Mouse (Mus musculus): Measurements from ENCODE around the gene Rbm42. TPM values are rescaled to one million over a fixed set of nuclear protein-coding genes. Genes with fewer than 3 reads are reported as not detected.

The Rbm42 gene
- polyA plus RNA-seq, 1 experiment from 2014 or later: 130 TPM

DNA sequence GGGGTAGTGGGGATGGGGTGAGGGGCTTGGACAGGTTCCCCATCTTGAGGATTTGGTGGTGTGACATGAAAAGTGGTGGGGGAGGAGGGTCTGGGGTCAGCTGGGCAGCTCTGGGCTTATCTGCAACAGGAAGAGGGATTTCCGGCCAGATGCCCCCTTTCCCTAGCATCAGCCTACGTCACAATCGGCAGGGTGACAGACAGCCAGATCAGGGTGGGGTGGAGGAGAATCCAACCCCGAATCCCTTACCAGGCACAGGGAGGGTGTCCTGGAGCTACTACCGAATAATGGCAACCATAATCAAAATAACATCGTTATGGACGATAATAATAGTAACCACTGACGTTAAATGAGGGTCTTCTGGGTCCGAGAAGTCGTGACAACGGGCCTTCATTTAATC lies 13.7 kb downstream of the Rbm42 start:
- peak overlapping the region; percentile 56; the same call in 1 of the 2 replicates for H3K27ac ChIP-seq
- H3K36me3 ChIP-seq: peaks cover 18% of the 10 kb centered on the region
- 18% methylated on average over 11 of the region's 11 CpGs for WGBS
- H3K4me3 ChIP-seq: peak overlapping the region; percentile 53
- H3K9me3 ChIP-seq: no peaks in the 10 kb centered on the region
- peak; percentile 83 for DNase-seq (ENCODE audit: low spot score)
- peaks cover 43% of the 10 kb centered on the region for H3K4me1 ChIP-seq
- peaks cover 52% of the 10 kb centered on the region for H3K27me3 ChIP-seq (ENCODE audit: insufficient read depth, poor library complexity, severe bottlenecking)

DNA sequence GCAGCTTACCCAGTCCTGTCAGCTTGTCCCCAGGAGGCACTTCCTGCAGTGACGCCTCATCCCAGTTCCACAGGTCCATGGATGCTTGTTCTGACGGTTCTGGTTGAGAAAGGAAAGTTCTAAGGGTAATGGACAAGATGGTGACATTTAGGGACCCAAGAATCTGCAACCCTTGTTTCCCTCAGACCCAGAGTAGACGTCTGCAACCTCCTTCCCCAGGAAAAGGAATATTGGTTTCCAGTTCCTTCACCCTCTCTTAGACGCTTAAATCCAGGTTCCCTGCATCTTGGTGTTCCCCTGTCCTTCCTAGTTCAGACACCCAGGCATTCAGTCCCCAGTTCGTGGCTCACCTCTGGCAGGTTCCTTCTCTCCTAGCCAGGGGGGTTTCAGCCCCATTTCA lies 14.4 kb downstream of the Rbm42 start, which contains the start of gene Etv2:
Gene Etv2, minus strand, starts transcription at position 101 of the 400 bp plus-strand sequence.
- no peak for DNase-seq (ENCODE audit: low spot score)
- H3K27ac ChIP-seq: peak within 1 kb of the TSS; percentile 59; the same call in 1 of the 2 replicates
- peaks cover 57% of the 10 kb centered on the region for H3K27me3 ChIP-seq (ENCODE audit: insufficient read depth, poor library complexity, severe bottlenecking)
- 3% methylated on average over 5 of the region's 5 CpGs for WGBS
- H3K36me3 ChIP-seq: peaks cover 12% of the 10 kb centered on the region
- peaks cover 43% of the 10 kb centered on the region for H3K4me1 ChIP-seq
- no peaks in the 10 kb centered on the region for H3K9me3 ChIP-seq
- peak within 1 kb of the TSS; percentile 53 for H3K4me3 ChIP-seq

DNA sequence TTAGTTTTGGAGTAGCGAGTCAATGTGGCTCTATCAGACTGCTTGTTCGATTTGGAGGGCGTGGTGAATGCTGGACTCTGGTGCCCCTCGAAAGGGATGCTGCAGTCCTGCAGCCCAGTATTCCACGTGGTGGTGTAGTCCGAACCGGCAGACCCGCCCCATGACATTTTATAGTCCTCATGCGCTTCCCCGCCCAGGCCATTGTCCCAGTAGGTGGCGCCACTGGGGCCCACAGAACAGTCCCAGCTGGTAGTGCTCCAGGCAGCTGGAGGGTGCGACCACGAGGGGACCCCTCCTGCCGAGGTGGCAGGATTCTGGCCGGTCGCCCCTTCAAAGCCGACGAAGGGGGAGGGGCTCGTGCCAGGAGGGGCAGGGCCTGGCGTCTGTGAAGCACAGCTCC lies 15.5 kb downstream of the Rbm42 start:
- DNase-seq (ENCODE audit: low spot score): peak; percentile 88
- 2% methylated on average over 20 of the region's 20 CpGs for WGBS
- Histone ChIP-seq H3K27me3 (ENCODE audit: insufficient read depth, poor library complexity, severe bottlenecking) (peaks cover 59% of the 10 kb centered on the region), H3K4me3 (peak overlapping the region; percentile 53), H3K36me3 (0 out of 2 replicates have a peak, but pooled peaks cover under 1% of the 10 kb centered on the region), H3K27ac (peak overlapping the region; percentile 59; the same call in 1 of the 2 replicates), H3K4me1 (peaks cover 42% of the 10 kb centered on the region), H3K9me3 (no peaks in the 10 kb centered on the region)

DNA sequence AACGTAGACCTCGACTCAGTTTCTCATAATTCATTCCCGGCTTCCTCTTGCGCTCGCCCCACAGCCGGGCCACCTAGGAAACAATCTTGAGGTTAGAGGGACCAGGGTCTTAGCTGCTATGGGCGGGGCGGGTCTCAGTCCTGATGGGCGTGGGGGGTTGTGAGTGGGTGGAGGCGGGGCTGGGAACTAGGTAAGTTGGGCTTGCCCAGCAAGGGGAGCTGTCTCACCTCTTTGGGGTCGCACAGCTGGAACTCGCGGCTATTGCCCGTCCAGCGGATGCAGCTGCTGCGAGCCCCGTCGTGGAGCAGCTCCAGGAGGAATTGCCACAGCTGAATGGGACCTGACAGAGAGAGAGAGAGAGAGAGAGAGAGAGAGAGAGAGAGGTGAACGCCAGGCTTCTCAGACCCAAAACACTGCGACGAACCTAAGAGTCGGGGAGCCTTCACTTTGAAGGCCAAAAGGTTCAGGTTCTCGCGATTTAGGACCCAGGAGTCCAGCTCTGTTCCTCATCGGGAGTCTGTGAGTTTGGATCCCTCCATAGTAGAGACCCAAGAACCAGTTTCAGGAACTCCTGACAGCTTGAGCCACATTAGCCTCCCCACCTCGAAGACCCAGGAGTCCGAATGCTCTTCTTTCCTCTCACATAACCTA lies 16.2 kb downstream of the Rbm42 start:
- Histone ChIP-seq H3K4me1 (peaks cover 35% of the 10 kb centered on the region), H3K9me3 (no peaks in the 10 kb centered on the region), H3K27me3 (ENCODE audit: insufficient read depth, poor library complexity, severe bottlenecking) (peaks cover 59% of the 10 kb centered on the region), H3K27ac (no peak overlapping the region), H3K36me3 (no peaks in the 10 kb centered on the region), H3K4me3 (peak overlapping the region; percentile 53)
- no peak for DNase-seq (ENCODE audit: low spot score)
- WGBS: 12% methylated on average over 27 of the region's 27 CpGs

DNA sequence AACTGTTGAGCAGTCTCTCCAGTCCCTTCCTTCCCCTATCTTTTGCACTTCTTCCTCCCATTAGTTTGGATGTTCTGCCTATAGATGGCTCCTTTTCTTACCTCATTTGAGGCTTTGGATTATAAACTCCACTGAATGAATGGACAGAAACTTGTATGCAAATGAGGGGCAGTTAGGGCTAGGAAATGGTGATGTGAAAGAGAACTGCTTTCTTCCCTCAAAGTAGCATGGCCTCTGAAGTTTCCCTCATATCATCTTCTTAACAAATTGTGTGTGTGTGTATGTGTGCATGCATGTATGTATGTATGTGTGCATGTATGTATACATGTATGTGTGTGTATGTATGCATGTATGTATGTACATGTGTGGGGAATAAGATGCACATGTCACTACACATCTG lies 21.1 kb downstream of the Rbm42 start:
- Histone ChIP-seq H3K9me3 (no peaks in the 10 kb centered on the region), H3K27me3 (ENCODE audit: insufficient read depth, poor library complexity, severe bottlenecking) (peaks cover 32% of the 10 kb centered on the region), H3K4me1 (peaks cover 18% of the 10 kb centered on the region), H3K4me3 (no peak overlapping the region), H3K36me3 (peaks cover 7% of the 10 kb centered on the region), H3K27ac (no peak overlapping the region)
- DNase-seq (ENCODE audit: low spot score): no peak

DNA sequence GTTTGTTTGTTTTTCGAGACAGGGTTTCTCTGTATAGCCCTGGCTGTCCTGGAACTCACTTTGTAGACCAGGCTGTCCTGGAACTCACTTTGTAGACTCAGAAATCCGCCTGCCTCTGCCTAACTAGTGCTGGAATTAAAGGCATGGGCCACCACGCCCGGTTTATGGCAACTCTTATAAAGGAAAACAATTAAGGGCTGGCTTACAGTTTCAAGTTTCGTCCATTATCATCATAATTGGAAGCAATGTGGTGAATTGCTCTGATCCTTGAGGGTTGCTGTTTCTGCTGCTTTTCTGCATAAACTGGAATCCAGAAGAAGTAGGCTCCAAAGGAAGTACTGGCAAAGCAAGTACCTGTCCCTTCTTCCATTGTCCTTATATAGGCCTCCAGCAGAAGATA lies 23.5 kb downstream of the Rbm42 start:
- DNase-seq (ENCODE audit: low spot score): no peak
- Histone ChIP-seq H3K27me3 (ENCODE audit: insufficient read depth, poor library complexity, severe bottlenecking) (peaks cover 9% of the 10 kb centered on the region; the same call in 1 of the 2 replicates), H3K4me1 (peaks cover 22% of the 10 kb centered on the region), H3K9me3 (no peaks in the 10 kb centered on the region), H3K36me3 (peaks cover 30% of the 10 kb centered on the region), H3K27ac (no peak overlapping the region; the same call in 1 of the 2 replicates), H3K4me3 (peak overlapping the region; percentile 95; the same call in 1 of the 2 replicates)
- 78% methylated on average over 5 of the region's 5 CpGs for WGBS

DNA sequence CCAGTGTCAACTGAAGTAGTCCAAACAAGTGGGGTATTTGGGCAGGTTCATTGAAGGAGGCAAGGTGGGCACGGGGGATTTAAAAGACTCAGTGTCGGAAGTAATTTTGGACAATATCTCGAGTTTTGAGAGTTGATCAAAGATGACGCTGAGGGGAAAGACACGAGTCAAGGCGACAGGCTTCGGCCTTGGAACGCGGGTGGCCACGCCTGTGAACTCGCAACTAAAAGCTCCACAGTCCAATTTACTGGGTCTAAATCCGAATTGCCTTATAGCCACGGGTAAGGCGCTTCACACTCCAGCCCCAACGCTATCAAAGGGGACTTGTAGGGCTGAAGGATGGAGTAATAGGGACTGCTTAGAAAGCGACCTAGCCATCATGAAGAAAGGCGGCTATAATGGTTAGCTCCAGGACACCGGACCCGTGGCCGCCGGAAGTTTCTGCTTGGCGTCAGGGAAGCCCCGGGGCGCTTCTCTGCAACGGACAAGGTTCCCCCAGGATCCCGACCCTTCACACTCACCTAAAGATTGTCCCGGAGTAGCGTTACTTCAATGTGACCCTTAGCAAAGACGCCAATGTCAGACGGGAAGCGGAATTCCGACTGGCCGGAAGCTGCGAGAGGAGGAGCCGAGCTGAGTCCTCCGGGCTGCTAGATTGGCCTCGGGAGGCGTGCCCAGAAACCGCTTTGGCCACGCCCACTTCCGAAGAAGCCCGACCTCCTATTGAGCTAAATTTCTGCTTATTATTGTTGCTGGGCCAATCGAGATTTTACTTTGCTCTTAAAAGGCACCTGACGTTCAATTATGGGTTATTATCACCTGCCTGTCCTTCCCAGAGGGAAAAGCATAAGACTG lies 24.4 kb downstream of the Rbm42 start, which contains the start of gene Cox6b1:
Gene Cox6b1, minus strand, starts transcription at position 622 of the 855 bp plus-strand sequence.
- Histone ChIP-seq H3K27ac (peak within 1 kb of the TSS; percentile 96), H3K27me3 (ENCODE audit: insufficient read depth, poor library complexity, severe bottlenecking) (0 out of 2 replicates have a peak, but pooled peaks cover 2% of the 10 kb centered on the region), H3K4me1 (peaks cover 22% of the 10 kb centered on the region), H3K4me3 (peak within 1 kb of the TSS; percentile 95), H3K9me3 (no peaks in the 10 kb centered on the region), H3K36me3 (peaks cover 36% of the 10 kb centered on the region)
- DNase-seq (ENCODE audit: low spot score): peak; percentile 97
- WGBS: 2% methylated on average over 44 of the region's 44 CpGs

DNA sequence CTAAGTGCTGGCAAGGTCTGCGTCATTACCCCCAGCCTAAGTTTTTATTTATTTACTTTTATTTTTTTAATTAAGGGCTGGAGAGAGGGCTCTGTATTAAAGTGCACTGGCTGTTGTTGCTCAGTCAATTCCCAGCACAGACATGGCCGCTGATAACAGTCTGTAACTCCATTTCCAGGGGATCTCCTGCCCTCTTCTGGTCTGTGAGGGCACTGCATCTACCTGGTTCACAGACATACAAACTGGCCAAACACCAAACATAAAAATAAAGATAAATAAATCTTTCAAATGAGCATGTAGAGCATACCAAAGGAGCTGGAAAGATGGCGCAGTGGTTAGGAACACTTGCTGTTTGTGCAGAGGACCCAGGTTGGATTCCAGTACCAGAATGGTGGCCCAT lies 30.9 kb downstream of the Rbm42 start:
- DNase-seq (ENCODE audit: low spot score): no peak
- peaks cover 81% of the 10 kb centered on the region for H3K36me3 ChIP-seq
- H3K27ac ChIP-seq: no peak overlapping the region
- H3K9me3 ChIP-seq: no peaks in the 10 kb centered on the region
- no peaks in the 10 kb centered on the region for H3K27me3 ChIP-seq (ENCODE audit: insufficient read depth, poor library complexity, severe bottlenecking)
- WGBS: 83% methylated on average over 3 of the region's 3 CpGs
- H3K4me1 ChIP-seq: peaks cover 11% of the 10 kb centered on the region
- H3K4me3 ChIP-seq: no peak overlapping the region

DNA sequence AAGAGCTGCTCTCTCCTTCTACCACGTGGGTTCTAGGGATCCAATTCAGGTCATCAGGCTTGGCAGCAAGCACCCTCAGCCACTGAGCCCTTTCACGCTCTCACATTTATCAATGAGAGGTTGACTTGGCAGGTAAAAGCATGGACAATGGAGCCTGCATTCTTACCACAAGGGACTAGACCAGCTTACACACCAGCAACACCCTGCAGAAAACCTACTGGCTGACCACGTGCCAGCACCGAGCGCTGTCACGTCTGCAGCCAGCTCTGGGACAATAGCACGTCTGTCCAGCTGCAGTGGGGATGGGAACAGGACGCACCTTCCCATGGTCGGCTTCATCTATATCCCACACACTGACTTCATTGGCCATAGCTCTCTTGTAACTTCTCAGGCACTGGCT lies 31.5 kb downstream of the Rbm42 start:
- Histone ChIP-seq H3K27me3 (ENCODE audit: insufficient read depth, poor library complexity, severe bottlenecking) (no peaks in the 10 kb centered on the region), H3K9me3 (no peaks in the 10 kb centered on the region), H3K27ac (no peak overlapping the region), H3K4me3 (no peak overlapping the region), H3K4me1 (peaks cover 13% of the 10 kb centered on the region), H3K36me3 (peaks cover 76% of the 10 kb centered on the region)
- DNase-seq (ENCODE audit: low spot score): no peak
- 96% methylated on average over 9 of the region's 9 CpGs for WGBS

DNA sequence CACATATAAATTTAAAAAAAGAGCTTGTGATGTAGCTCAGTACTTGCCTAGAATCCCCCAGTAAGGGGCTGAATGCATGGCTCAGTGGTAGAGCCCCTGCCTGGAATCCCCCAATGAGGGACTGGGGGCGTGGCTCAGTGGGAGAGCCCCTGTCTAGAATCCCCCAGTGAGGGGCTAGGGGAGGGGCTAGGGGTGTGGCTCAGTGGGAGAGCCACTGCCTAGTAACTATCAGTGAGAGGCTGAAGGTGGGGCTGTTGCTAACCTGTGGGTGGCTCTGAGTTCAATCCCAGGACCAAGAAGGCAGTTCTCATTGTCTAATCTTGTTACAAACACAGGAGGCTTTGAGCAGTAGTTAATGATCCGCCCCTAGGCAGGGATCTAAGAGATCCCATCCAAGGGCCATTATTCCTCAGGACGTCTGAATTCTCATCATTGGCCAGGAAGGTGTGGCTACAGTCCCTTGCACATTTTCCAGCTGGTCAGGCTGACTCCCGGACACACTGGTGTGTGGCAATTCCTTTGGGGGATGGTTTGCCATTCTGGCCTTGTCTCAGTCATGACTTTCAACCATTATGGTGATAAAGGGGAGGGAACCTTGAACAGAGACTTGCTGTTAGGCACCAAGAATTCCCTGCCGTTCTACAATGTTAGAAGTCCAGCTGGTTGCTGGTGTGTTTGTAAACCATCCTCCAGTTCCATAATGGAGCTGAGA lies 34.9 kb downstream of the Rbm42 start:
- Histone ChIP-seq H3K27me3 (ENCODE audit: insufficient read depth, poor library complexity, severe bottlenecking) (no peaks in the 10 kb centered on the region), H3K4me3 (no peak overlapping the region), H3K27ac (no peak overlapping the region), H3K4me1 (peaks cover 9% of the 10 kb centered on the region; the same call in 1 of the 2 replicates), H3K9me3 (no peaks in the 10 kb centered on the region), H3K36me3 (peaks cover 49% of the 10 kb centered on the region)
- DNase-seq (ENCODE audit: low spot score): no peak
- 52% methylated on average over 5 of the region's 5 CpGs for WGBS

DNA sequence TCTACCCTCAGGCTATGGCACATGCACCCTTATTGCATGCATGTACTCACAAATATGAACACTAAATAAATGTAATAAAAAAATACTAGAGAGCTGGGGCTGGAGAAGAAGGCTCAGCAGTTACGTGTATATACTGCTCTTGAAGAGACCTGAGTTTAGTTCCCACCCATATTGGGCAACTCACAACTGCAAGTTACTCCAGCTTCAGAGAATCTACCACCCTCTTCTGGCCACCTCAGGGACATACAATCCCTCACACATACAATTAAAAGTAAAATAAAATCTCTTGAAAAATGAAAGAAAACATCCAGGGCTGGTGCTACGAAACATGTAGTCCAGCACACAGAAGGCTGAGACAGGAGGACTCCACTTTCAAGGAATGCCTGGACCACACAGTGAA lies 35.7 kb downstream of the Rbm42 start:
- WGBS: 71% methylated on average over 2 of the region's 2 CpGs
- Histone ChIP-seq H3K4me1 (peaks cover 16% of the 10 kb centered on the region), H3K27me3 (ENCODE audit: insufficient read depth, poor library complexity, severe bottlenecking) (no peaks in the 10 kb centered on the region), H3K4me3 (no peak overlapping the region), H3K36me3 (peaks cover 43% of the 10 kb centered on the region), H3K9me3 (no peaks in the 10 kb centered on the region), H3K27ac (no peak overlapping the region)
- DNase-seq (ENCODE audit: low spot score): no peak

DNA sequence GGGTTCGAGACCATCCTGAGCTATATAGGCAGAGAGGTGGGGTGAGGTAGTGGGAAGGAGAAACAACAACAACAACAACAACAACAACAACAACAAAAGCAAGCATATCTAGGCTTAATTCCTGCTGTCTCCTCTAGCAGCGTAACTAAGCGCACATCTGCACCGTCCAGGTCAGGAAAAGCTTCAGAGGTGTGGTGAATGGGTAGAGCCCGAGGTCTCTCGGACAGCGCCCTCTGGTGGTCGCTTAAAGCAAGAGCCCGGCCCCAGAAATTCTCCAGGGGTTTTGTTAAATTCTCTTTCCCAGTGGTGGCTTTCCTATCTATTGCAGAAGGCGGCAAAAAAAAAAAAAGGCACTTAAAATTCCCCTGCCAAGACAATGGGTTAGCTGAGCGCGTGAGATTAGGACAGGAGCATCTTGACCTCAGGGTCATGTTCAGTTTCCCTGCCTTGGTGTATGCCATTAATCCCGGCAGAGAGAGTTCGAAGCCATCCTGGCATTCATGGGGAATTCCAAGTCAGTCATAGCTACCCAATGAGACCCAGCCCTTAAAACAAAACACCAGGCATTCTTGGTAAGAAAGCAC lies 36.5 kb downstream of the Rbm42 start:
- no peak overlapping the region for H3K27ac ChIP-seq
- H3K36me3 ChIP-seq: peaks cover 35% of the 10 kb centered on the region
- WGBS: 22% methylated on average over 14 of the region's 14 CpGs
- H3K27me3 ChIP-seq (ENCODE audit: insufficient read depth, poor library complexity, severe bottlenecking): peaks cover 1% of the 10 kb centered on the region; the same call in 1 of the 2 replicates
- no peak for DNase-seq (ENCODE audit: low spot score)
- H3K4me1 ChIP-seq: peaks cover 17% of the 10 kb centered on the region
- H3K9me3 ChIP-seq: no peaks in the 10 kb centered on the region
- no peak overlapping the region for H3K4me3 ChIP-seq

Measured in heart, embryonic 10.5 days (tissue).